Mouse (Mus musculus) gastrocnemius, postnatal 25 days (tissue): ENCODE results near the gene Secisbp2l. TPM values are rescaled to one million over a fixed set of nuclear protein-coding genes. Genes with fewer than 3 reads are reported as not detected.

Source experiments
- DNase-seq: peaks from one replicate; pipeline ENCODE4 v3.0.0; 2022
- total RNA-seq, 2 experiments: library from RNA; stranded (reverse); gene quantifications; 1 replicate in 1 of 2; 2 replicates in 1 of 2; pipeline ENCODE4 v1.2.3; 2021

Gene Secisbp2l
- total RNA-seq, 2 experiments from 2014 or later = 15.6 to 17.5 TPM

GRCm38 (mm10) chr2:125704907-125705631 lies 77.6 kb downstream of the Secisbp2l start:
- no peak for DNase-seq

GRCm38 (mm10) chr2:125702851-125703250 lies 79.8 kb downstream of the Secisbp2l start:
- DNase-seq = no peak

- no peak for DNase-seq
Measured at GRCm38 (mm10) chr2:125701606-125702005, 81.1 kb downstream of the Secisbp2l start.

- no peak for DNase-seq
Measured at GRCm38 (mm10) chr2:125696219-125696618, 86.5 kb downstream of the Secisbp2l start.

GRCm38 (mm10) chr2:125694798-125695197 lies 87.9 kb downstream of the Secisbp2l start:
- no peak for DNase-seq

GRCm38 (mm10) chr2:125692010-125692409 lies 90.7 kb downstream of the Secisbp2l start:
- DNase-seq = no peak

Other genes starting within 250 kb of the Secisbp2l start
- 1 to 10 TPM; 1.1 TPM for gene Cep152, start 157.8 kb downstream of the Secisbp2l start, total RNA-seq
- gene Eid1, start 109.8 kb downstream of the Secisbp2l start, total RNA-seq = 10 to 100 TPM; 27.8 to 35.7 TPM
- gene Shc4, start 58.7 kb downstream of the Secisbp2l start, total RNA-seq = 1 to 10 TPM; 1.9 to 2.0 TPM
- gene Galk2, start 76.2 kb upstream of the Secisbp2l start, total RNA-seq = 1 to 10 TPM; 4.0 to 5.3 TPM
- gene Cops2, start 76.3 kb upstream of the Secisbp2l start, total RNA-seq = 10 to 100 TPM; 91.8 to 92.1 TPM